Mouse (Mus musculus) megakaryocyte, embryonic 14.5 days (primary cell): ENCODE results near the gene Prkra.

Source experiments
- FLI1 ChIP-seq: IDR thresholded peaks from 2 replicates; pipeline ENCODE4 v1.6.1; 2012; ENCODE audit warnings: low read length, inconsistent platforms, mixed read lengths
- GATA1 ChIP-seq: IDR thresholded peaks from 3 replicates; pipeline ENCODE4 v1.6.1; 2012; ENCODE audit warnings: mixed read lengths, low read length, inconsistent platforms, borderline replicate concordance

DNA sequence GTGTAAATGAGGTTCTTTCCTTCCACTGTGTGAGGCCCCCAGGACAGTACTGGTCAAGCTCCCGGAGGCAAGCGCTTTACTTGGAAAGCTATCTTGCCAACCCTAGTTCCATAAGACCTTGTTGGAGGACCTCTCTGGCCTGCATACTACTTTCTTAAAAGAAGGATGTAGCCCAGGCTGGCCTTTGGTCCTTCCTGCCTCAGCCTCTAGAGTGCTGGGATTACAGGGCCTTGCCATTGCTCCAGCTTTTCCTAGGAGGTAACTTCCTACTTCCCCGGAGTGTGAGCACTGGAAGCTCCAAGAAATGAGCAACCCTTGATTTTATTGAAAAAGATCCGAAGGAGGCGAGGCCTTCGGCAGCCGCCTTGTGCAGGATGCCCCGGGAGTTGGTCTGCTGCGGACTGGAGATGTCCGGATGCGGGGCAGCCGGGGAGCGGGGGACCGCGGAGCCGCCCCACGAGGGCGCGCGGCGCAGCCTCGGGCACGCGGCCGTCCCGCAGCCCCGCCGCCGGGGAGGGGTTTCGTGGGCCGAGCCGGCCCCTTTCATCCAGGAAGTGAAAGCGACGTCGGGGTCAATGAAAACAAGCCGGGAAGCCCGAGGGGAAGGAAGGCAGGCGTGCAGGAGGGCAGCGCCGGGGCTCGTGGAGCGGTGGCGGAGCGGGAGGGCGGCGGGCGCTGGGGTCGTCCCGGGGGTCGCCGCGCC lies 27.1 kb upstream of the Prkra start, which contains the start of gene Plekha3:
- no peak for TF ChIP-seq GATA1
- no peak for TF ChIP-seq FLI1
